Mouse (Mus musculus) hindbrain, embryonic 11.5 days (tissue): ENCODE results near the gene Ecd. TPM values are rescaled to one million over a fixed set of nuclear protein-coding genes. Genes with fewer than 3 reads are reported as not detected.

Experiments used
- ATAC-seq: fragments of 200-750 bp; cut with Nextera tagmentation; 2 replicates; pipeline ENCODE4 v1.8.0; 2017; ENCODE audit warnings: mild to moderate bottlenecking, moderate TSS enrichment, moderate library complexity; ENCODE audit not compliant: low FRiP score
- DNase-seq: peaks from one replicate; pipeline ENCODE4 v3.0.0-alpha.2; 2015; ENCODE audit warnings: low spot score
- H3K27ac ChIP-seq: fragments of 300-500 bp; sonication (generic); 2 replicates; pipeline ENCODE4 v1.5.1; 2014; ENCODE audit warnings: mild to moderate bottlenecking, low read depth, low read length
- H3K27me3 ChIP-seq: fragments of 300-500 bp; sonication (generic); 2 replicates; pipeline ENCODE4 v1.6.1; 2014; ENCODE audit warnings: mild to moderate bottlenecking, low read length, moderate library complexity, mixed read lengths; ENCODE audit not compliant: control insufficient read depth, insufficient read depth
- H3K36me3 ChIP-seq: fragments of 300-500 bp; sonication (generic); 2 replicates; pipeline ENCODE4 v1.6.1; 2014; ENCODE audit warnings: mild to moderate bottlenecking, low read length, moderate library complexity, mixed read lengths; ENCODE audit not compliant: control insufficient read depth, insufficient read depth
- H3K4me1 ChIP-seq: fragments of 300-500 bp; sonication (generic); replicated peaks from 2 replicates; pipeline ENCODE4 v1.6.1; 2014; ENCODE audit warnings: low read length, mixed read lengths; ENCODE audit not compliant: control insufficient read depth, insufficient read depth
- H3K4me2 ChIP-seq: fragments of 300-500 bp; sonication (generic); replicated peaks from 2 replicates; pipeline ENCODE4 v1.6.1; 2014; ENCODE audit warnings: mild to moderate bottlenecking, low read depth, low read length
- H3K4me3 ChIP-seq: fragments of 300-500 bp; sonication (generic); 2 replicates; pipeline ENCODE4 v1.5.1; 2014; ENCODE audit warnings: low read depth, low read length
- H3K9ac ChIP-seq: fragments of 300-500 bp; sonication (generic); 2 replicates; pipeline ENCODE4 v1.6.1; 2014; ENCODE audit warnings: low read depth, low read length
- H3K9me3 ChIP-seq: fragments of 300-500 bp; sonication (generic); 2 replicates; pipeline ENCODE4 v1.6.1; 2016; ENCODE audit warnings: low read length; ENCODE audit not compliant: control insufficient read depth
- whole genome bisulfite sequencing: fragments of 180-500 bp; shearing (Covaris S2); extraction: QIAGEN DNeasy Blood & Tissue Kit; methylation state at CpG from one replicate; pipeline ENCODE4 v1.1.7; 2014; 5-methylcytosine and 5-hydroxymethylcytosine counted together
- polyA plus RNA-seq: library from polyadenylated mRNA; unstranded; fragments of >200 nt; fragmentation: Nextera tagmentation; extraction: Ambion mirVana; gene quantifications from 2 replicates; pipeline ENCODE4 v1.2.1, GENCODE M21; 2014

Ecd gene
- polyA plus RNA-seq, 1 experiment from 2014 or later = 64.0 TPM

- 0 out of 2 replicates have a peak, but pooled peaks cover 2% of the 10 kb centered on the region for H3K36me3 ChIP-seq
- ATAC-seq (no peak), DNase-seq (no peak)
- no peaks in the 10 kb centered on the region for H3K4me1 ChIP-seq
- H3K4me3 ChIP-seq = no peak overlapping the region
- no peak overlapping the region for H3K27ac ChIP-seq
- no peak overlapping the region for H3K9ac ChIP-seq
- H3K27me3 ChIP-seq = no peaks in the 10 kb centered on the region
- WGBS = 94% methylated on average over 5 of the region's 5 CpGs
- no peak overlapping the region for H3K4me2 ChIP-seq
- H3K9me3 ChIP-seq = no peaks in the 10 kb centered on the region
Measured at GRCm38 (mm10) chr14:20379087-20379640, 31.2 kb upstream of the Ecd start.

GRCm38 (mm10) chr14:20378313-20379061 lies 30.6 kb upstream of the Ecd start:
- peak; percentile 53; the same call in 1 of the 2 replicates for ATAC-seq
- WGBS = 45% methylated on average over 13 of the region's 13 CpGs
- H3K36me3 ChIP-seq = 0 out of 2 replicates have a peak, but pooled peaks cover 2% of the 10 kb centered on the region

DNA sequence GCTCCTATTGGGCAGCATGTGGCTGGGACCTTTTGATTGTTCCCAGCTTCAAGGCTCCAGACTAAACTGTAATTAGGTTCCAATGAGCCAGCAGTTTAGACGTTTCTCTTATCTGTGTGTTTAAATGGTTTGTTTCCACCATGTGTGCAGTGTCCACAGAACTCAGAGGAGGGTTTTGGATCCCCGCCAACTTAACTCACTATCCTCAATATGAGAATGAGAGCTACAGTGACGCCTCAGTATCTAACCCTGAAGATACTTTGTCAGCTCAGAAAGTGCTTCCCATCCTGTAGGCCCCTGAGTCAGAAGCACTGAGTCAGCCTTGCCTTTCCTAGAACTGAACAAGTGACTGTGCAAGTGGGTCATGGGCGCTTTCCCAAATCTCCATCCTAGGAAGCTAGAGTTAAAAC lies 29.2 kb upstream of the Ecd start:
- no peak for DNase-seq
- no peaks in the 10 kb centered on the region for H3K4me1 ChIP-seq
- H3K36me3 ChIP-seq = no peaks in the 10 kb centered on the region
- H3K9ac ChIP-seq = no peak overlapping the region
- no peak overlapping the region for H3K4me3 ChIP-seq
- no peak overlapping the region for H3K27ac ChIP-seq
- no peaks in the 10 kb centered on the region for H3K27me3 ChIP-seq
- ATAC-seq = no peak
- 90% methylated on average over 4 of the region's 4 CpGs for WGBS
- H3K9me3 ChIP-seq = no peaks in the 10 kb centered on the region
- H3K4me2 ChIP-seq = no peak overlapping the region

More at GRCm38 (mm10) chr14:20378313-20379061, 30.6 kb upstream of the Ecd start:
- Histone ChIP-seq H3K9ac (no peak overlapping the region), H3K27me3 (no peaks in the 10 kb centered on the region), H3K4me2 (no peak overlapping the region), H3K4me1 (no peaks in the 10 kb centered on the region), H3K27ac (no peak overlapping the region), H3K9me3 (no peaks in the 10 kb centered on the region), H3K4me3 (no peak overlapping the region)
- DNase-seq = peak; percentile 60

- Histone ChIP-seq H3K4me2 (no peak overlapping the region), H3K27me3 (no peaks in the 10 kb centered on the region), H3K36me3 (peaks cover 9% of the 10 kb centered on the region), H3K4me1 (no peaks in the 10 kb centered on the region), H3K9me3 (no peaks in the 10 kb centered on the region), H3K27ac (no peak overlapping the region), H3K4me3 (no peak overlapping the region), H3K9ac (no peak overlapping the region)
- WGBS = 93% methylated on average over 1 of the region's 1 CpGs
- ATAC-seq = no peak
- DNase-seq = no peak
Measured at GRCm38 (mm10) chr14:20371854-20372253, 23.9 kb upstream of the Ecd start.

DNA sequence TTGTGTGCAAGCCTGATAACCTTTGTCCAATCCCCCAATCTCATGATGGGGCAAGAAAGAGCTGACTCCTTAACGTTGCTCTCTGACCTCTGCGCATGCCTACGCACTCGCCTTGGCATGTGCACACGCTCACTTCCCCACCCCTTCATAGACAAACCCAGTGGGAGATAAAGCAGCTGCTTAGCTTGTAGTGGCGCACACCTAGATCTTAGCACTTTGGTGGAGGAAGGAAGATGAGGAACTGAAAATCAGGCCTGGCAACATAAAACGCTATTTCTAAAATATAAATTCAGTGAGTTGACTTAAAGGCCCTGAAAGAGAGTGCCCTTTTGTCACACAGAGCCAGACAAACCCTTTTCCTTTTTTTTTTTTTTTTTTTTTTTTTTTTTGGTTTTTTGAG lies 22.9 kb upstream of the Ecd start:
- Histone ChIP-seq H3K27ac (no peak overlapping the region), H3K9me3 (no peaks in the 10 kb centered on the region), H3K4me1 (no peaks in the 10 kb centered on the region), H3K9ac (no peak overlapping the region), H3K4me3 (no peak overlapping the region), H3K4me2 (no peak overlapping the region), H3K27me3 (no peaks in the 10 kb centered on the region), H3K36me3 (peaks cover 9% of the 10 kb centered on the region)
- DNase-seq (no peak), ATAC-seq (no peak)
- WGBS = 87% methylated on average over 7 of the region's 7 CpGs

GRCm38 (mm10) chr14:20368271-20368670 lies 20.4 kb upstream of the Ecd start:
- H3K4me2 ChIP-seq = no peak overlapping the region
- H3K36me3 ChIP-seq = peaks cover 12% of the 10 kb centered on the region
- H3K4me3 ChIP-seq = no peak overlapping the region
- 94% methylated on average over 3 of the region's 3 CpGs for WGBS
- no peaks in the 10 kb centered on the region for H3K4me1 ChIP-seq
- no peak overlapping the region for H3K9ac ChIP-seq
- H3K27me3 ChIP-seq = no peaks in the 10 kb centered on the region
- ATAC-seq (no peak), DNase-seq (no peak)
- H3K9me3 ChIP-seq = no peaks in the 10 kb centered on the region
- no peak overlapping the region for H3K27ac ChIP-seq

DNA sequence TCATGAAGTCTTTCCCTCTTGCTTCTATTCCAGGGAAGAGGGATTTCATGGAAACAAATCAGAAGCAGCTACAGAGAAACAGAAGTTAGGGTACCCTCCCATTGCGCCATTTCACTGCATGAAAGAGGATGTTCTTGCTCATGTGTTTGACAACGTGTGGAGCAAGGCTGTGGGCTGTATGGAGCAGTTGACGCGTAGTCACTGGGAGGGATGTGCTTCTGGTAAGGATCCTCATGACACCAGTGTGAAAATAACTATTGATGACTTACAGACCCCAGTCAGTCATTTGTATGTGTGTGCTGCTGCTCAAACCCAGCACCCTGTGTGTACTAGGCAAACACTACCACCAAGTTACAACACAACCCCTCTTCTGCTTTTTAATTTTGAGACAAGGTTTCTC lies 15.3 kb upstream of the Ecd start:
- ATAC-seq = no peak
- DNase-seq = no peak
- H3K36me3 ChIP-seq = peaks cover 14% of the 10 kb centered on the region
- no peak overlapping the region for H3K27ac ChIP-seq
- H3K4me2 ChIP-seq = no peak overlapping the region
- no peaks in the 10 kb centered on the region for H3K9me3 ChIP-seq
- no peaks in the 10 kb centered on the region for H3K27me3 ChIP-seq
- H3K4me1 ChIP-seq = no peaks in the 10 kb centered on the region
- WGBS = 94% methylated on average over 4 of the region's 4 CpGs
- no peak overlapping the region for H3K4me3 ChIP-seq
- H3K9ac ChIP-seq = no peak overlapping the region

- ATAC-seq = peak; percentile 18; the same call in 1 of the 2 replicates
- Histone ChIP-seq H3K27me3 (no peaks in the 10 kb centered on the region), H3K9me3 (no peaks in the 10 kb centered on the region), H3K27ac (no peak overlapping the region), H3K9ac (peak overlapping the region; percentile 79), H3K36me3 (no peaks in the 10 kb centered on the region), H3K4me2 (peak overlapping the region; percentile 48), H3K4me3 (peak overlapping the region; percentile 76), H3K4me1 (no peaks in the 10 kb centered on the region)
- WGBS = 6% methylated on average over 15 of the region's 15 CpGs
- no peak for DNase-seq
Measured at GRCm38 (mm10) chr14:20347441-20347990, 405 bp downstream of the Ecd start.

- ATAC-seq (no peak), DNase-seq (no peak)
- Histone ChIP-seq H3K9me3 (no peaks in the 10 kb centered on the region), H3K36me3 (no peaks in the 10 kb centered on the region), H3K9ac (no peak overlapping the region), H3K27ac (no peak overlapping the region), H3K4me3 (no peak overlapping the region), H3K27me3 (no peaks in the 10 kb centered on the region), H3K4me1 (no peaks in the 10 kb centered on the region), H3K4me2 (no peak overlapping the region)
- 92% methylated on average over 9 of the region's 9 CpGs for WGBS
Measured at GRCm38 (mm10) chr14:20345885-20346284, 2.0 kb downstream of the Ecd start.
